Mouse (Mus musculus): ENCODE measurements around the gene Rtkn.

Rtkn gene

DNA sequence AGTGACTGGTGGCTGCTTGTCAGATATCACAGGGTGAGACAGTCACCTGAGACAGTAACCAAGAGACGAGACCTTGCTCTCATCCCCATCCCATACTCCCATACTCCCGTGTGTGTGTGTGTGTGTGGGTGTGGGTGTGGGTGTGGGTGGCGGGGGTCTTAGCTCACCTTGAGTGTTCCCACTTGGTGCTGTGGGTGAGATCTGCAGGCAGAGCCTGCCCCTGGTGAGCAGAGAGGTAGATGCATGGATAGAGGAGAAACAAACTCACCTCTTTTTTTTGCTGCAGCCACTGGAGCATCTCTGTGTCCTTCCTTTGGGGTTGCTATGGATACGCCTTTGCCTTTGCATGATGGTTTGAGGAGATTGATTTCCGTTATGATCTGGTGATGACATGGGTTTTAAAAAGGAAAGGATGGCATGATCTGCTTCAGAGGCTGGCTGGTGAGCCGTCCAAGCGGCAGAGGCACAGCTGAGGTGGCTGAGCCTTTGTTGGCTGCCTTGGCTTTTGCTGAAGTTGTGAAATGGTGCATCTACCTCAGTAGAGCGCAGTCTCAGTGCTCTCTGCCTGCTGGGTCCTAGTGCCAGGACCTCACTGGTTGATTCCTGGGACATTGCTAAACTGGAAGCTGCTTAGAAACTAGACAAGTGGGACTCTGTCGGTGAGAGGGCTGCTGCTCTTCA is 37.1 kb downstream of the Rtkn start:
- no peak for DNase-seq (ENCODE audit: low spot score)

DNA sequence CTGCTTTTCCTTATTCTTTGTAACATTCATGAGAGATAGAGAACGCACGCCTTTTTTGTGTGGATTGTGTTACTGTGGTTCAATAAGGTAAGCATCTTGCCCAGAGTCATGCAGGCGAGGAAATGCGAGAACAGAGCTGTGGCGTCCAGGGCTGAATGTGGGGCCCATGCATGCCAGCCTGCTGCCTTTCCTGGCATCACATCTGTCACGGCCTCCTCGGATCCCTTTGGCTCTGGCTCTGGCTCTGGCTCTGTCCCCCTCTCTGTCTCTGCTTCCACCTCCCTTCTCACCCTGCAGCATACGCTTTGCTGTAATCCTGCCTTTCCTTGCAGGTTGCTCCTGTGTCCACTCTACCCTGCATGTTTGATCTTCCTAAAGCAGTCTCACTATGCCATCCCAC is 40.7 kb downstream of the Rtkn start:
- DNase-seq (ENCODE audit: low spot score) = no peak

DNA sequence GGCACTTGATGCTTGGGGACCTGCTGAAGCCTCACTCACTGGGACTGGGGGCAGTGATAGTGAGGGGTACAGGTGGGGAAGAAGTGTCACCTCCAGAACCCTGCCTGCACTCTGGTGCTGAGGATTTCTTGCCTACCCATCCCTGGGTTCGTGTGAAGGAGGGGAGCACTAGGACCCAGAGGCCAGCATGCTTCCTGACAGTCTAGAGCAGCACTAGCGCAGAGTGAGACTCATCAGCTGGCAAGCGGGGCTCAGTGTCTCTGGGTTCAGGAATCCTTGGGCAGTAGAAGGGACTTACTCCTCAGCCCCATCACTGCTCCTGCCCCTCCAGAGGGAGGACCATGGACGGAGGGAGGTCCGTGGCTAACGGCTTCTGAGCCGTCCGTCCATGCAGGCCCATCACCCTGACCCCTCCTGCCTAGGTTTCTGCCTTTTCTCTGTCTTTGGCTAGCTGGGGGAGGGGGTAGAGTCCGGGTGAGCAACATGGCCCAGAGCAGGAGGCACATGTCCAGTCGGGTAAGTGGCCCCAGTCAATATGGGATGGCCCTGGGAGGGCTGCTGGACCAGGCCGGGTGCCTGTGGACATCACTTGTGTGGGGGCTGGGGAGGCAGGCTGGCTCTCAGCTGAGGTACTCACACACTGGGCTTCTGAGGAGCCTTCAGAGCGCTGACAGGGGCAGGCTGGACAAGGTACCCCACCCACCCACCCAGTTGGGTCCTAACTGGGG is 44.3 kb downstream of the Rtkn start:
- peak; percentile 79 for DNase-seq (ENCODE audit: low spot score)

DNA sequence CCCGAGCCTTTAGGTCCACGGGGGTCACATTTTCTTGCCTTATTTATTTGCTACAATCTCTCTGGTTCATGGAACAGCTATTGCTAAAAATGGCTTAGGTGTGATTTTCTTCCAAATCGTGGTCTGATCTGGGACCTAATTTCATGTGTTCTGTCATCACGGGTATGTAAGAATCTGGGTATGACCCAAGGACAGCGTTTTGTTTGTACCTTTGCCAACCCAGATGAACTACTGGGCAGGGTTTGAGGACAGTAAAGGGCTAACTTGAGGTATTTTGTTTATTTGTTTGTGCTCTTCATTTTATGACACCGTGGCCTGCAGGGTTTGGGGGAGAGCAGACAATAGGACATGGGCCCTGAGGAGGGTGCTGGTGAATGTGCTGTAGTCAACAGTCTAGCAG is 45.3 kb downstream of the Rtkn start:
- no peak for DNase-seq (ENCODE audit: low spot score)

DNA sequence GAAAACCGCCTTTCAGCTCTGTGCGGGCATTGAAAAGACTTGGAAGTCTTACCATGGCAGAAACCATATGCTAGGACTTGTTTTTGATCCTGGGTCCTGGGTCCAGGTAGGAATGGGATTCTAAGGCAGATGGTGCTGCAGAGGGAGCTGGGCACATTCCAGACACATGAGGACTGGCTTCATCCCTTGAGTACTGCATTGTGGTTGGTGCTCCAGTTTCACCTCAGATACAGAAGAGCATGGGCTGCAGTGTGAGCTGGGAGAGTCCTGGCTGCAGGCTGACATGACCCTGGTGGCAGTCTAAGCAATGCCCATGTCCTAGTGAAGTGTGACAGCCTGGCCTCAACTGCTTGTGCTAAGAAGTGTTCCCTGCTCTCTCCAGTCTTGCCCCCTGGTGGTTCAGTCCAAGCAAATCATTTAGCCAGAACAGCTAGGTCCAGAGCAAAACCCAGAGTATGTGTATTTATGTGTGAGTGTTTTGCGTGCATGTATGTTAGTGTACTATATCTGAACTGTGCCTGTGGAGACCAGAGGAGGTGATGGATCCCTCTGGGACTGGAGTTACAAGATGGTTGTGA is 49.7 kb downstream of the Rtkn start:
- DNase-seq (ENCODE audit: low spot score) = peak; percentile 57

DNA sequence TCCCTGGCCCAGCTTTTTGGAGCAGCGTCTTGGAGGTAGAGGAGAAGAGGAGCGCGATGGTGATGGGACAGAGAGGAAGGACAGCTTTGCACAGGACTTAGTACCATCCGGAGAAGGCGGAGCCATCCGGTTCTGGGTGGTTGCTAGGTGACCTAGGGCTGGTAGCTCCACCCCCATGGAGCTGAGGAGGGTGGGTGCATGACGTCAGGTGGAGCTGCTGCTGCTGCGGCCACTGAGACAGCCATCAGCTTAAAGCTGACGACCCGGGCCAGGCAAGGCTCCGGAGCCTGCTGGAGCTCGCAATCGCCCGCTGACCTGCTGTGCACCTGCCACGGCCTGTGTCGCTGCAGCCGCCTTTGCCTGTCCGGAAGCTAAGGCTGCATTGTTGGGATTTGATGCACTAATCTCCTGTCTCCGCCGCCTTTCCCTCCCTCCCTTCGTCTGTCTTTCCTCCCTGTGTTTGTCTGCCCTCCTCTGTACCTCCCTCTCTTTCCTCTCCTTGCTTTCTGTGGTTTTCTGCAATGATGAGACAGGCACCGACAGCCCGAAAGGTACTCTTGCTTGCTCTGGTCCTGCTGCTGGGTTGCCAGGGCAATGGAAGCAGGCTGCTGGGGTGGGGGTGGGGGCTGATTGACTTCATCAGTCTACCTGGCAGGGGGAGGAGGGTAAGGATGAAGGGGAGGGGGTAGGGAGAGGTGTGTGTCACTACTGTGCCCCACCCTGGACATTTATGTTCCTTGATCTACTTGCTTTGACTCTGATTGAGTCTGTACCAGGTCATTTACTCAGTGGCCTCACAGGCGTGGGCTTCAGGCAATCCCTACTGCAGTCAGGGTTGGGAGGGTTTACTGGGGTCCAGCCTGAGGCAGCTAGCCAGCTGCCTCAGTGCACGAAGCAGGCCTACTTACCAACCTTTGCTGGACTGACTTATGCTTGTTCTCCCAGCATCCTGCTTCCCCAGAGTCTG is 50.9 kb downstream of the Rtkn start:
- peak; percentile 92 for DNase-seq (ENCODE audit: low spot score)

DNA sequence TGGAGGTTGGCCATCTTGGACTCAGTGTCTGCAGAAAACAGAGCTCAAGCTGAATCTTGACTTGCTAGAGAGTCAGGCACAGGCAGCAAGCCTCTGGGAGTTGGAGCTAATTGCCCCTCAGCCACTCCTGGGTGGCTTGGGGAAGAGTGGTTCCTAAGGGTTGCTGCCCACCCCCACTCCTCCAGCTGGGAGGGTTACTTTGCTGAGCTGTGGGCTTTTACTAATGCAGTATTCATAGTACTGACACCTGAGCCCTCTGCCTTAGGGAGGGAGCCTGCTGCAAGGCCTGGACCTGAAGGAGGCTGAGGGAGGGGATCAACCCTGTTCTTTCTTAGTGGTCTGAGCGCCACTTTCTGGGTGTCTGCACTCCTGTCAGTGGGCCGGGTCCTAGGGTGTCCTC is 51.7 kb downstream of the Rtkn start:
- no peak for DNase-seq (ENCODE audit: low spot score)

DNA sequence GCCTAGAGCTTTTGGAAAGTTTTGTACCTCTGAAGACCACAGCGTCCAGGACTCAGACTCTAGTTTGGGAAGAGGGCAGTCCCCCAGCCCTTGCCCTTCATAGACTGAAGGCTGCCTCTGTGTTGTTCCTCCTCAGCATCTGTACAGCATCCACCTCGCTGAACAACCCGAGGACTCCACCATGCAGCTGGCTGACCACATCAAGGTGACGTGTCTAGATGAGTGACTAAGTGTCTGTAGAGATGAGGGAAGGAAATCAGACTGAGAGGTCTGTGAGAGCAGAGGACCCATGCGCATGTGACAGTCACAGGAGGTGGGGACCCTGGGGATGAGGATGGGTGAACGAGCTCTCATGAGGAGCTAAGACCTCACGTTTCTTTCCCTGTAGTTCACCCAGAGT is 58.3 kb downstream of the Rtkn start:
- DNase-seq (ENCODE audit: low spot score) = no peak

DNA sequence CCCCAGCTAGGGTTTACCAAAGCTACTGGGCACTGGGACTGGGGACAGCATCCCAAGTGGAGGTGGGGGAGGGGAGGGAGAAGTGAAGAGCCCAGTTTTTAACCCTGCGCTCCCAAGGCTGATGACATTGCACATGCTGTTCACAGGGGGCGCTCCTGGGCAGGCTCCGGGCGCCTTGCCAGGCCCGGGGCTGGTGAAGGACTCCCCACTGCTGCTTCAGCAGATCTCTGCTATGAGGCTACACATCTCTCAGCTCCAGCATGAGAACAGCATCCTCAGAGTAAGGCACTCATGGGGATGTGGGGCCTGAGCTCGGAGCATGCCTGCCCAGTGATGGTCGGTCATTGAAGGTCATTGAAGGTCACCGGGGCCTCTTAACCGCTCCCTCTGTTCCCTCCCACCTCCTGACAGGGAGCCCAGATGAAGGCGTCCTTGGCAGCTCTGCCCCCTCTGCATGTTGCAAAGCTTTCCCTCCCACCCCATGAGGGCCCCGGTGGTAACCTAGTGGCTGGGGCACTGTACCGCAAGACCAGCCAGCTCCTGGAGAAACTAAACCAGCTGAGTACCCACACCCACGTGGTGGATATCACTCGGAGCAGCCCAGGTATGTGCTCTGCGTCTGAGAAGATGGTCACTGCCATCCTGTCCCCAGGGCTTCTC is 62.2 kb downstream of the Rtkn start:
- DNase-seq (ENCODE audit: low spot score) = no peak
